Mouse (Mus musculus): ENCODE data around the gene Rbbp9.
A peak's percentile ranks its signal among the peaks of the same experiment; 100 is the strongest.

GRCm38 (mm10) chr2:144553905-144554304, 3.2 kb upstream of the Rbbp9 start:
- TF ChIP-seq ZNF384 (IDR thresholded peaks at IDR 0.05; ENCODE audit: low read depth, low read length) = no peak
- no peak for TF ChIP-seq MAX (IDR thresholded peaks at IDR 0.05; ENCODE audit: low read length)
- no peak for TF ChIP-seq POLR2A (IDR thresholded peaks at IDR 0.05; ENCODE audit: low read depth, low read length)
- no peak for TF ChIP-seq MXI1 (IDR thresholded peaks at IDR 0.05; ENCODE audit: low read depth, low read length)
- no peak for TF ChIP-seq GABPA (IDR thresholded peaks at IDR 0.05; ENCODE audit: insufficient replicate concordance, low read depth, low read length)
- TF ChIP-seq NELFE (IDR thresholded peaks at IDR 0.05; ENCODE audit: low read depth, low read length) = no peak
- no peak for TF ChIP-seq KAT2A (IDR thresholded peaks at IDR 0.05; ENCODE audit: insufficient replicate concordance, low read length)
- TF ChIP-seq ZMIZ1 (IDR thresholded peaks at IDR 0.05; ENCODE audit: low read depth, low read length) = no peak
- TF ChIP-seq MYC (IDR thresholded peaks at IDR 0.05; ENCODE audit: low read depth, low read length) = no peak; the same call in 1 of the 2 replicates
- no peak for TF ChIP-seq CTCF (conservative IDR thresholded peaks at IDR 0.05 in 1 of 2, IDR thresholded peaks at IDR 0.05 in 1 of 2; ENCODE audit: low read depth in 2 of 2, low read length in 2 of 2)
- TF ChIP-seq ETS1 (conservative IDR thresholded peaks at IDR 0.05; ENCODE audit: low read depth, low read length) = peak; percentile 31; the same call in 1 of the 2 replicates
